Mouse (Mus musculus) small intestine, adult 2 months (tissue): Measurements from ENCODE around the gene Padi2.

Experiments
- CTCF ChIP-seq: fragments of 200-500 bp; IDR thresholded peaks from 2 replicates; pipeline ENCODE4 v1.5.1; 2012; ENCODE audit warnings: low read depth, mild to moderate bottlenecking, control low read depth, inconsistent platforms, low read length, moderate library complexity, mixed read lengths; ENCODE audit not compliant: insufficient replicate concordance, insufficient read length; ENCODE audit errors: extremely low read depth
- POLR2A ChIP-seq: fragments of 200-500 bp; IDR thresholded peaks from 2 replicates; pipeline ENCODE4 v1.6.1; 2012; ENCODE audit warnings: low read depth, mild to moderate bottlenecking, control low read depth, inconsistent platforms, low read length, moderate library complexity

- TF ChIP-seq CTCF (no peak), POLR2A (no peak)
Measured at GRCm38 (mm10) chr4:140881026-140881670, 25.0 kb upstream of the Padi2 start.
